Mouse (Mus musculus) midbrain, embryonic 10.5 days (tissue): ENCODE results near the gene Gm6880. TPM values are rescaled to one million over a fixed set of nuclear protein-coding genes. Genes with fewer than 3 reads are reported as not detected.
"Not testable (repeated sequence)": the region's sequence is repeated elsewhere in the genome, so short reads cannot be mapped to it uniquely, and the experiment has no call there.

Source experiments
- DNase-seq: peaks from one replicate; pipeline ENCODE4 v3.0.0-alpha.2; 2017; ENCODE audit warnings: low spot score
- H3K27ac ChIP-seq: fragments of 300-500 bp; sonication (generic); replicated peaks from 2 replicates; pipeline ENCODE4 v1.5.1; 2016; ENCODE audit warnings: mild to moderate bottlenecking
- H3K27me3 ChIP-seq: fragments of 300-500 bp; sonication (generic); 2 replicates; pipeline ENCODE4 v1.6.1; 2016; ENCODE audit warnings: low read depth, mild to moderate bottlenecking; ENCODE audit not compliant: poor library complexity, severe bottlenecking
- H3K36me3 ChIP-seq: fragments of 300-500 bp; sonication (generic); 2 replicates; pipeline ENCODE4 v1.6.1; 2016; ENCODE audit warnings: mild to moderate bottlenecking, moderate library complexity
- H3K4me1 ChIP-seq: fragments of 300-500 bp; sonication (generic); 2 replicates; pipeline ENCODE4 v1.6.1; 2016
- H3K4me3 ChIP-seq: fragments of 300-500 bp; sonication (generic); 2 replicates; pipeline ENCODE4 v1.5.1; 2016; ENCODE audit warnings: mild to moderate bottlenecking, moderate library complexity
- H3K9me3 ChIP-seq: fragments of 300-500 bp; sonication (generic); replicated peaks from 2 replicates; pipeline ENCODE4 v1.6.1; 2016; ENCODE audit warnings: mild to moderate bottlenecking
- WGBS: fragments of 180-500 bp; shearing (Covaris S2); methylation state at CpG from one replicate; pipeline ENCODE4 v1.1.7; 2016; 5-methylcytosine and 5-hydroxymethylcytosine counted together
- polyA plus RNA-seq: library from polyadenylated mRNA; unstranded; fragments of >200 nt; fragmentation: Nextera tagmentation; extraction: Ambion mirVana; gene quantifications from 2 replicates; pipeline ENCODE4 v1.2.1, GENCODE M21; 2016

Gene Gm6880
- polyA plus RNA-seq = not detected in 2 replicates

DNA sequence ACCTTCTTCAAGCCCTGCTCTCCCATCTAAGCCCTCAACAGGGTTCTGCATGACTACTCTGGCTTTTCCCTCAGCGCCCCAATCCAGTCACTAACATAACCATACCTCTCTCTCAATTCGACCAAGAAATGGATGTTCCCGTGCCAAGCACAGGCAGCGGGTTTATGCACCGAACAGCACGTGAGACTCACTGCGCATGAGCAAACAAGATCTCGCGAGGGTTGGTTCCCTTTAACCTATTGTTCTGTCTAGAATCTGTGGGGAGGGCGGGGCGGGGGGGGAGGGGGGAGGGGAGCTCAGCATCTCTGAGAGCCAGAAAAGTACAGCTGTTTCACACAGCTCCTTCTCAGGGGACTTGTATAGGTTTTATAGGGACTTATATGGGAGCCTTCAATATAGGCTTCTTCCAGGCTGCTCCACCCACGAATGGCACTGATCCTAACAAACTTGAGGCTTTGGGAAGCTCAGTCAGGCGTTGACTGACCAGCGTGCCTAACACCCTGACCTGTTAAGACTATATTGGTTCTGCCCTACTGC, at the start of gene Gm6880:
TSS of gene Gm6880 (minus strand) at position 51 of the 537 bp plus-strand sequence.
- not testable (repeated sequence) for H3K27me3 ChIP-seq, DNase-seq, H3K4me3 ChIP-seq, H3K36me3 ChIP-seq, H3K9me3 ChIP-seq, H3K4me1 ChIP-seq, H3K27ac ChIP-seq
- WGBS = 76% methylated on average over 14 of the region's 14 CpGs

DNA sequence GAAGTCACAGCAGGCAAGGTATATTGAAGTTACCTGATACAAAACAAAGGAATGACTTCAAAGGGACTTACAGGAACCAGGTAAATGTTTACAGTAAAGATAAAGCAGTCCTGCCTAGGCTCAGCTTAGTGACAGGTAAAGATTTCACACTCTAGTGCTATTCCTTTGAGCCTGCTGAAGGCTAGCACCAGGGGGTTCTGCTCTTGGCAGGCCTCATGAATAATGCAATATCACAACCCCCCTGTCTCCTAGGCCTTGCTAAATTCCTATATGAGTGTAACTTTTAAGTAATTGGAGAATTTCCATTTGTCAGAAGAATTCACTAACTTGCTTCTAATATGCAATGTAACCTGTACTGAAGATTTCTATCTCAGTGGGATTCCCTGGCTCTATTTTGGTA, 36.3 kb upstream of the Gm6880 start:
- H3K4me3 ChIP-seq, H3K27ac ChIP-seq, H3K4me1 ChIP-seq, H3K9me3 ChIP-seq, H3K36me3 ChIP-seq, H3K27me3 ChIP-seq, DNase-seq: not testable (repeated sequence)

- H3K27me3 ChIP-seq = no peaks in the 10 kb centered on the region
- no peak overlapping the region for H3K4me3 ChIP-seq
- 57% methylated on average over 1 of the region's 1 CpGs for WGBS
- H3K4me1 ChIP-seq = no peaks in the 10 kb centered on the region
- no peak for DNase-seq
- no peak overlapping the region for H3K27ac ChIP-seq
- H3K9me3 ChIP-seq = 0 out of 2 replicates have a peak, but pooled peaks cover 4% of the 10 kb centered on the region
- H3K36me3 ChIP-seq = no peaks in the 10 kb centered on the region
Observed at GRCm38 (mm10) chrX:74497131-74497530, 15.9 kb upstream of the Gm6880 start.

- Histone ChIP-seq H3K27ac (no peak overlapping the region), H3K27me3 (no peaks in the 10 kb centered on the region), H3K4me3 (no peak overlapping the region), H3K36me3 (peaks cover 14% of the 10 kb centered on the region), H3K9me3 (no peaks in the 10 kb centered on the region), H3K4me1 (no peaks in the 10 kb centered on the region)
- DNase-seq = no peak
- WGBS = 18% methylated on average over 4 of the region's 4 CpGs
Observed at GRCm38 (mm10) chrX:74452773-74453172, 28.4 kb downstream of the Gm6880 start.

GRCm38 (mm10) chrX:74451157-74451912, 29.9 kb downstream of the Gm6880 start:
- peaks cover 22% of the 10 kb centered on the region for H3K36me3 ChIP-seq
- H3K27me3 ChIP-seq = no peaks in the 10 kb centered on the region
- DNase-seq = no peak
- no peaks in the 10 kb centered on the region for H3K4me1 ChIP-seq
- H3K4me3 ChIP-seq = no peak overlapping the region
- WGBS = 89% methylated on average over 4 of the region's 4 CpGs
- no peaks in the 10 kb centered on the region for H3K9me3 ChIP-seq
- H3K27ac ChIP-seq = no peak overlapping the region

Other genes starting within 250 kb of the Gm6880 start
- gene Flna, start 231.6 kb downstream of the Gm6880 start, polyA plus RNA-seq = 223 and 243 TPM in 2 replicates
- 18.5 and 20.1 TPM in 2 replicates for gene Emd, start 226.7 kb downstream of the Gm6880 start, polyA plus RNA-seq
- 711 and 801 TPM in 2 replicates for gene Rpl10, start 210.6 kb downstream of the Gm6880 start, polyA plus RNA-seq
- gene Taz, start 199.5 kb downstream of the Gm6880 start, polyA plus RNA-seq = 75.7 and 77.9 TPM in 2 replicates
- gene Dnase1l1, start 199.1 kb downstream of the Gm6880 start, polyA plus RNA-seq = 3.7 and 4.1 TPM in 2 replicates
- 89.8 and 111 TPM in 2 replicates for gene Atp6ap1, start 184.3 kb downstream of the Gm6880 start, polyA plus RNA-seq
- 310 and 448 TPM in 2 replicates for gene Gdi1, start 176.4 kb downstream of the Gm6880 start, polyA plus RNA-seq
- gene Fam50a, start 168.4 kb downstream of the Gm6880 start, polyA plus RNA-seq = 66.8 and 67.5 TPM in 2 replicates
- gene Plxna3, start 152.3 kb downstream of the Gm6880 start, polyA plus RNA-seq = 15.7 and 24.3 TPM in 2 replicates
- 118 and 122 TPM in 2 replicates for gene Lage3, start 127.8 kb downstream of the Gm6880 start, polyA plus RNA-seq
- gene Ubl4a, start 108.2 kb downstream of the Gm6880 start, polyA plus RNA-seq = 74.8 and 75.4 TPM in 2 replicates
- gene Slc10a3, start 108.0 kb downstream of the Gm6880 start, polyA plus RNA-seq = 10.9 and 11.3 TPM in 2 replicates
- 27.0 and 31.3 TPM in 2 replicates for gene Fam3a, start 88.1 kb downstream of the Gm6880 start, polyA plus RNA-seq
- gene Ikbkg, start 88.1 kb downstream of the Gm6880 start, polyA plus RNA-seq = 20.9 and 23.3 TPM in 2 replicates
- gene G6pdx, start 52.2 kb downstream of the Gm6880 start, polyA plus RNA-seq = 54.6 and 61.5 TPM in 2 replicates
- gene Olfr1326-ps1, start 93.5 kb upstream of the Gm6880 start, polyA plus RNA-seq = not detected in 2 replicates
- gene Olfr1325, start 111.3 kb upstream of the Gm6880 start, polyA plus RNA-seq = not detected in 2 replicates
- not detected in 2 replicates for gene Gm5640, start 164.2 kb upstream of the Gm6880 start, polyA plus RNA-seq